Mouse (Mus musculus): ENCODE results near the gene 2900011O08Rik. TPM values are rescaled to one million over a fixed set of nuclear protein-coding genes. Genes with fewer than 3 reads are reported as not detected.

Gene 2900011O08Rik
- polyA plus RNA-seq (2012; rRNA removed) = 0.56 and 0.66 TPM in 2 replicates

DNA sequence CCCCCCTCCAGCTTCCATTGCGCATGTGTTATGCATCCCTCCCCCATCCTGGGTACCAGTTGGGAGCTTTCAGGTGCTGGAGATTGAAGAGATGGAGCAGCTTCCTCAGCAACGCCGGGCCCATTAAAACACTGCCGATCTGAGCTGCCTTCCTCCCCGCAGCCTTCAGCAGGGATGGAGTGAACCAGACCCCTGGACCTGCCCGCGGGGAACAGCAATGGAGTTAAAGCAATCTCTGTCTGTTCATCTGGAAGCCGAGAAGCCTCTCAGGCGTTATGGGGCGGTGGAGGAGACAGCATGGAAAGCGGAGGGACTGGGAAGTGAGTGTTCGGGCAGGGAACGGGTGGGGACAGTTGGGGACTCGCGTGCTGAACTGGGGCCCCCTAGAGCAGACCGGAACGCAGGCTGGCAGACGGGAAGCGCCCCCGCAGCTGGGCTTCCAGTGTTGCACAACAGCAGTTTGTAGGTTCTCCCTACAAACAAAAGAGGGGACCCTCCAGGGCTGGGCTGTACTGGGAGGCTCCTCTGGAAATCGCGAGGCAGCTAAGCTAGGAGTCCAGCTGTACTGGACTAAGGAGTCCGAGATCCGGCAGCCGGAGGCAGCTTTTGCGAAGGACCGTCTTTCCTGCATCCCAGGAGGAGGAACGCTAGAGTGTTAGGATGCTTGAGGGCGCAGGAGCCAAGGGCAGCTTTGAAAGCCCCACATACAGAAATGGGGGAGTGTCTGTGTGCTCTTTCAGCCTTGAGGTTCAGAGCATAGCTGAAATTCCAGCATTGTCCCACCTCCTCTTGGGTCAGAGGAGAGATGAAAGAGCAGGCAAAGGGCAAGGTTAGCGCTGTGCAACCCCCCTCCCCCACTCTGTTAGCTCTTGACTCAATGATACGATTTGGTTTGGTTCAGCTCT, at the start of gene 2900011O08Rik, which contains the start of gene Ifitm7:
Gene 2900011O08Rik (plus strand): TSS at position 31 of the 905 bp plus-strand sequence.
Gene Ifitm7 (minus strand): TSS at position 315 of the 905 bp plus-strand sequence.

Other genes starting within 250 kb of the 2900011O08Rik start
- gene Rrn3, start 205.9 kb upstream of the 2900011O08Rik start, polyA plus RNA-seq (2012; rRNA removed) = 5.2 and 5.3 TPM in 2 replicates
- gene Ntan1, start 167.8 kb upstream of the 2900011O08Rik start, polyA plus RNA-seq (2012; rRNA removed) = 34.6 and 43.9 TPM in 2 replicates
- 248 and 303 TPM in 2 replicates for gene Pdxdc1, start 83.5 kb upstream of the 2900011O08Rik start, polyA plus RNA-seq (2012; rRNA removed)
- 3.7 and 5.5 TPM in 2 replicates for gene Mpv17l, start 83.4 kb upstream of the 2900011O08Rik start, polyA plus RNA-seq (2012; rRNA removed)
- gene Ifitm7, start 284 bp downstream of the 2900011O08Rik start, polyA plus RNA-seq (2012; rRNA removed) = not detected in 2 replicates
- 28.6 and 31.5 TPM in 2 replicates for gene Nde1, start 176.7 kb downstream of the 2900011O08Rik start, polyA plus RNA-seq (2012; rRNA removed)
- 9.0 and 9.2 TPM in 2 replicates for gene Marf1, start 176.7 kb downstream of the 2900011O08Rik start, polyA plus RNA-seq (2012; rRNA removed)